Mouse (Mus musculus) R1 (cell line): ENCODE measurements around the gene Tgif2lx1.
"Not testable (repeated sequence)": the region's sequence is repeated elsewhere in the genome, so short reads cannot be mapped to it uniquely, and the experiment has no call there.

Experiments
- DNase-seq: peaks from one replicate; pipeline ENCODE4 v3.0.0-alpha.2; 2018; ENCODE audit warnings: low read depth, low spot score

Gene Tgif2lx1

GRCm38 (mm10) chrX:118480637-118481036 lies at the start of gene Tgif2lx1:
Gene Tgif2lx1 (minus strand): TSS chrX:118480737.
- DNase-seq: not testable (repeated sequence)
